Mouse (Mus musculus) embryonic fibroblast, embryonic 13.5 days (primary cell): ENCODE results near the gene Obox8. TPM values are rescaled to one million over a fixed set of nuclear protein-coding genes. Genes with fewer than 3 reads are reported as not detected.
A peak's percentile ranks its signal among the peaks of the same experiment; 100 is the strongest.

ENCODE experiments used
- H3K27ac ChIP-seq: 2 replicates; pipeline ENCODE4 v1.5.1; 2012; ENCODE audit warnings: low read length, control low read depth, inconsistent platforms; ENCODE audit not compliant: insufficient read depth
- H3K4me1 ChIP-seq: 2 replicates; pipeline ENCODE4 v1.6.1; 2011; ENCODE audit warnings: low read length; ENCODE audit not compliant: control insufficient read depth, insufficient read depth
- H3K4me3 ChIP-seq: 2 replicates; pipeline ENCODE4 v1.5.1; 2011; ENCODE audit warnings: mild to moderate bottlenecking, control low read depth, low read length; ENCODE audit not compliant: insufficient read depth
- CTCF ChIP-seq: IDR thresholded peaks from 2 replicates; pipeline ENCODE4 v1.5.1; 2011; ENCODE audit warnings: mild to moderate bottlenecking, control low read depth, low read length, moderate library complexity, borderline replicate concordance; ENCODE audit not compliant: insufficient read depth
- POLR2A ChIP-seq: IDR thresholded peaks from 2 replicates; pipeline ENCODE4 v1.6.1; 2011; ENCODE audit warnings: low read depth, mild to moderate bottlenecking, control low read depth, low read length, moderate library complexity
- polyA plus RNA-seq: library from polyadenylated mRNA; stranded (reverse); fragments of >200 nt; gene quantifications from 2 replicates; pipeline ENCODE4 v1.2.4, GENCODE M21; 2011; ENCODE audit warnings: low read depth; ENCODE audit not compliant: missing spikeins, insufficient read length

The Obox8 gene
- not detected in 2 replicates for polyA plus RNA-seq

GRCm38 (mm10) chr7:14333457-14333856, at the start of gene Obox8:
Gene Obox8, minus strand, starts transcription at chr7:14333557.
- H3K4me1 ChIP-seq, result no peaks in the 10 kb centered on the region
- TF ChIP-seq POLR2A (no peak), CTCF (no peak)

GRCm38 (mm10) chr7:14317209-14317608, 16.1 kb downstream of the Obox8 start:
- Histone ChIP-seq H3K27ac (no peak overlapping the region), H3K4me1 (no peaks in the 10 kb centered on the region), H3K4me3 (no peak overlapping the region)
- no peak for TF ChIP-seq POLR2A
- TF ChIP-seq CTCF, result 0 out of 2 replicates have a peak, but pooled peaks have one; percentile 12

More at GRCm38 (mm10) chr7:14333457-14333856, at the start of gene Obox8:
- no peak within 1 kb of the TSS for H3K27ac ChIP-seq
- H3K4me3 ChIP-seq, result no peak within 1 kb of the TSS

- H3K27ac ChIP-seq, result no peak overlapping the region
- TF ChIP-seq POLR2A, result no peak
- no peak for TF ChIP-seq CTCF
- H3K4me3 ChIP-seq, result no peak overlapping the region
- no peaks in the 10 kb centered on the region for H3K4me1 ChIP-seq
These were observed 24.7 kb downstream of the Obox8 start for GRCm38 (mm10) chr7:14308671-14309070.

GRCm38 (mm10) chr7:14307571-14307970, 25.8 kb downstream of the Obox8 start:
- Histone ChIP-seq H3K27ac (no peak overlapping the region), H3K4me3 (no peak overlapping the region), H3K4me1 (no peaks in the 10 kb centered on the region)
- TF ChIP-seq POLR2A (no peak), CTCF (no peak)

Other genes starting within 250 kb of the Obox8 start
- not detected in 2 replicates for gene Sult2a3, start 210.5 kb downstream of the Obox8 start, polyA plus RNA-seq
- gene Sult2a6, start 78.7 kb downstream of the Obox8 start, polyA plus RNA-seq, result not detected in 2 replicates
- not detected in 2 replicates for gene Sult2a8, start 113.2 kb upstream of the Obox8 start, polyA plus RNA-seq
- gene Sult2a7, start 160.7 kb upstream of the Obox8 start, polyA plus RNA-seq, result not detected in 2 replicates
- gene Vmn1r90, start 229.9 kb upstream of the Obox8 start, polyA plus RNA-seq, result 0.30 and 0.56 TPM in 2 replicates